Mouse (Mus musculus): Measurements from ENCODE around the gene Ndufs5. TPM values are rescaled to one million over a fixed set of nuclear protein-coding genes. Genes with fewer than 3 reads are reported as not detected.

Gene Ndufs5
- total and polyA plus RNA-seq, 3 experiments, result 155 to 230 TPM; not detected in 1

DNA sequence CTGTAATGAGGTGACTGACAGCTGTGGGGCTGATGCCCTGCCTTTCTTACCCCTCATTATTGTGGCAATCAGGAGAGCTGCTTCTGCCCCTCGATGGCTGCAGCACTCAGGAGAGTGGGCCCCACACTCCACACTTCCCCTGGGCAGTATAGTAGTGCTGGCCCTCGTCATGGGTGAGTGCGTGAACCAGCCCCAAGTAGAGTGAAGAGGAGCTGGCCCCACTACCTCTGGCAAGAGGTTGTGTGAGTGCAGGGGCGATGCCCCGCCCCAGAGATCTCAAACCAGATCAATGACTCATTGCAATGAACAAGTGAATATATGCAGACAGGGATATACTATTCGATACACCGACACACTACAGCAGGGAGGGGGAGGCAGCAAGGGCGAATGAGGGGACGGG lies 15.5 kb upstream of the Ndufs5 start:
- Histone ChIP-seq H3K36me3 (ENCODE audit: control insufficient read depth in 1 of 2, insufficient read depth in 2 of 2, low read length in 2 of 2) (peaks cover 0 to 9% of the 10 kb centered on the region in 2 experiments; a peak in 2 of 4 replicates), H3K79me2 (ENCODE audit: control insufficient read depth, insufficient read depth, low read length, poor library complexity) (no peaks in the 10 kb centered on the region), H3K4me1 (ENCODE audit: control insufficient read depth in 1 of 2, insufficient read depth in 2 of 2, low read length in 2 of 2) (no peaks in the 10 kb centered on the region), H3K9me3 (replicated peaks; ENCODE audit: insufficient read depth, low read length) (no peaks in the 10 kb centered on the region), H3K27ac (ENCODE audit: control insufficient read depth, low read depth, low read length) (no peak overlapping the region), H3K27me3 (ENCODE audit: control insufficient read depth in 1 of 2, insufficient read depth in 2 of 2, low read length in 2 of 2) (no peaks in the 10 kb centered on the region), H3K4me3 (ENCODE audit: control insufficient read depth in 1 of 2, insufficient read depth in 1 of 2, low read depth in 2 of 2, low read length in 2 of 2) (no peak overlapping the region), H3K9ac (ENCODE audit: control insufficient read depth, low read depth, low read length, poor library complexity, severe bottlenecking) (no peak overlapping the region)
- no peak for TF ChIP-seq JUND (IDR thresholded peaks at IDR 0.05; ENCODE audit: low read depth, low read length)
- no peak for TF ChIP-seq TBP (IDR thresholded peaks at IDR 0.05; ENCODE audit: low read depth, low read length)
- TF ChIP-seq ZKSCAN1 (IDR thresholded peaks at IDR 0.05; ENCODE audit: low read depth, low read length), result no peak
- no peak for TF ChIP-seq NRF1 (IDR thresholded peaks at IDR 0.05; ENCODE audit: insufficient read depth, low read depth, low read length, poor library complexity, severe bottlenecking)
- TF ChIP-seq GATA1 (IDR thresholded peaks at IDR 0.05; ENCODE audit: low read depth, low read length), result no peak
- TF ChIP-seq USF1 (IDR thresholded peaks at IDR 0.05; ENCODE audit: low read depth, low read length), result no peak
- no peak for TF ChIP-seq ETS1 (IDR thresholded peaks at IDR 0.05; ENCODE audit: low read depth, low read length)
- no peak for TF ChIP-seq MAX (IDR thresholded peaks at IDR 0.05; ENCODE audit: low read length)
- TF ChIP-seq TCF12 (IDR thresholded peaks at IDR 0.05; ENCODE audit: low read depth, low read length), result no peak
- no peak for TF ChIP-seq SIN3A (IDR thresholded peaks at IDR 0.05; ENCODE audit: low read length)
- no peak for TF ChIP-seq SMC3 (IDR thresholded peaks at IDR 0.05; ENCODE audit: low read depth, low read length)
- no peak for TF ChIP-seq EP300 (IDR thresholded peaks at IDR 0.05; ENCODE audit: low read depth in 1 of 2, low read length in 2 of 2)
- no peak for TF ChIP-seq E2F4 (IDR thresholded peaks at IDR 0.05; ENCODE audit: borderline replicate concordance, low read depth, low read length)
- TF ChIP-seq CHD2 (IDR thresholded peaks at IDR 0.05; ENCODE audit: low read length), result no peak
- TF ChIP-seq TAL1 (IDR thresholded peaks at IDR 0.05; ENCODE audit: low read length), result no peak
- no peak for DNase-seq (ENCODE audit: low read depth, low spot score)

GRCm38 (mm10) chr4:123732921-123733320 lies 14.9 kb upstream of the Ndufs5 start:
- H3K9ac ChIP-seq (ENCODE audit: control insufficient read depth, low read depth, low read length, poor library complexity, severe bottlenecking), result no peak overlapping the region
- no peaks in the 10 kb centered on the region for H3K4me1 ChIP-seq (ENCODE audit: control insufficient read depth in 1 of 2, insufficient read depth in 2 of 2, low read length in 2 of 2)
- H3K9me3 ChIP-seq (replicated peaks; ENCODE audit: insufficient read depth, low read length), result no peaks in the 10 kb centered on the region
- H3K27me3 ChIP-seq (ENCODE audit: control insufficient read depth in 1 of 2, insufficient read depth in 2 of 2, low read length in 2 of 2), result no peaks in the 10 kb centered on the region
- no peak overlapping the region for H3K27ac ChIP-seq (ENCODE audit: control insufficient read depth, low read depth, low read length)
- H3K79me2 ChIP-seq (ENCODE audit: control insufficient read depth, insufficient read depth, low read length, poor library complexity), result no peaks in the 10 kb centered on the region
- no peak for TF ChIP-seq MXI1 (IDR thresholded peaks at IDR 0.05; ENCODE audit: low read depth, low read length)
- TF ChIP-seq GABPA (IDR thresholded peaks at IDR 0.05; ENCODE audit: low read depth, low read length), result no peak
- no peak for TF ChIP-seq KAT2A (conservative IDR thresholded peaks at IDR 0.05; ENCODE audit: low read depth, low read length)
- TF ChIP-seq NRF1 (IDR thresholded peaks at IDR 0.05; ENCODE audit: insufficient read depth, low read depth, low read length, poor library complexity, severe bottlenecking), result no peak
- TF ChIP-seq CHD1 (IDR thresholded peaks at IDR 0.05; ENCODE audit: low read depth, low read length), result no peak
- no peak for TF ChIP-seq E2F4 (IDR thresholded peaks at IDR 0.05; ENCODE audit: borderline replicate concordance, low read depth, low read length)
- TF ChIP-seq JUND (IDR thresholded peaks at IDR 0.05; ENCODE audit: low read depth, low read length), result no peak
- no peak for TF ChIP-seq MAZ (IDR thresholded peaks at IDR 0.05; ENCODE audit: low read depth, low read length)
- TF ChIP-seq MYC (IDR thresholded peaks at IDR 0.05; ENCODE audit: low read depth, low read length), result no peak
- no peak for TF ChIP-seq POLR2AphosphoS2 (IDR thresholded peaks at IDR 0.05; ENCODE audit: low read length)
- TF ChIP-seq UBTF (IDR thresholded peaks at IDR 0.05; ENCODE audit: borderline replicate concordance, insufficient read depth, low read depth, low read length), result no peak
- TF ChIP-seq ZC3H11A (IDR thresholded peaks at IDR 0.05; ENCODE audit: low read depth, low read length), result no peak
- TF ChIP-seq POLR2A (IDR thresholded peaks at IDR 0.05; ENCODE audit: control insufficient read depth in 1 of 2, insufficient read depth in 1 of 2, low read depth in 1 of 2, low read length in 2 of 2, poor library complexity in 1 of 2), result no peak
- no peak for TF ChIP-seq GATA1 (IDR thresholded peaks at IDR 0.05; ENCODE audit: low read depth, low read length)
- no peak for TF ChIP-seq HCFC1 (IDR thresholded peaks at IDR 0.05; ENCODE audit: low read depth, low read length)
- TF ChIP-seq MEF2A (IDR thresholded peaks at IDR 0.05; ENCODE audit: extremely low read depth, insufficient replicate concordance, low read depth, low read length, poor library complexity, severe bottlenecking), result no peak
- TF ChIP-seq RCOR1 (IDR thresholded peaks at IDR 0.05; ENCODE audit: low read depth, low read length), result no peak
- no peak for TF ChIP-seq ELF1 (IDR thresholded peaks at IDR 0.05; ENCODE audit: low read depth, low read length)
- no peak for TF ChIP-seq TBP (IDR thresholded peaks at IDR 0.05; ENCODE audit: low read depth, low read length)
- TF ChIP-seq TCF12 (IDR thresholded peaks at IDR 0.05; ENCODE audit: low read depth, low read length), result no peak
- no peak overlapping the region for H3K4me3 ChIP-seq (ENCODE audit: control insufficient read depth in 1 of 2, insufficient read depth in 1 of 2, low read depth in 2 of 2, low read length in 2 of 2)
- H3K36me3 ChIP-seq (ENCODE audit: control insufficient read depth in 1 of 2, insufficient read depth in 2 of 2, low read length in 2 of 2), result peaks cover 0 to 3% of the 10 kb centered on the region in 2 experiments; a peak in 1 of 4 replicates
- DNase-seq (ENCODE audit: low read depth, low spot score), result no peak

Measured in MEL (cell line).